Mouse (Mus musculus): ENCODE results near the gene Tmem240. TPM values are rescaled to one million over a fixed set of nuclear protein-coding genes. Genes with fewer than 3 reads are reported as not detected.

Tmem240 gene
- polyA plus RNA-seq, 1 experiment from 2014 or later = 0.84 TPM

Other genes starting within 250 kb of the Tmem240 start
- 460 and 467 TPM in 2 replicates for gene Gnb1, start 243.4 kb upstream of the Tmem240 start, polyA plus RNA-seq (2015; fragmentation: Nextera tagmentation; extraction: Ambion mirVana)
- 91.6 and 93.4 TPM in 2 replicates for gene Nadk, start 172.4 kb upstream of the Tmem240 start, polyA plus RNA-seq (2015; fragmentation: Nextera tagmentation; extraction: Ambion mirVana)
- gene Slc35e2, start 133.4 kb upstream of the Tmem240 start, polyA plus RNA-seq (2015; fragmentation: Nextera tagmentation; extraction: Ambion mirVana) = 7.0 and 7.2 TPM in 2 replicates
- 50.2 and 53.9 TPM in 2 replicates for gene Cdk11b, start 109.9 kb upstream of the Tmem240 start, polyA plus RNA-seq (2015; fragmentation: Nextera tagmentation; extraction: Ambion mirVana)
- not detected in 2 replicates for gene Gm10563, start 89.4 kb upstream of the Tmem240 start, polyA plus RNA-seq (2015; fragmentation: Nextera tagmentation; extraction: Ambion mirVana)
- 36.8 and 38.0 TPM in 2 replicates for gene Mmp23, start 81.4 kb upstream of the Tmem240 start, polyA plus RNA-seq (2015; fragmentation: Nextera tagmentation; extraction: Ambion mirVana)
- gene Mib2, start 65.6 kb upstream of the Tmem240 start, polyA plus RNA-seq (2015; fragmentation: Nextera tagmentation; extraction: Ambion mirVana) = 17.8 and 22.6 TPM in 2 replicates
- 6.1 and 7.6 TPM in 2 replicates for gene Fndc10, start 40.5 kb upstream of the Tmem240 start, polyA plus RNA-seq (2015; fragmentation: Nextera tagmentation; extraction: Ambion mirVana)
- gene Ssu72, start 30.0 kb upstream of the Tmem240 start, polyA plus RNA-seq (2015; fragmentation: Nextera tagmentation; extraction: Ambion mirVana) = 150 and 153 TPM in 2 replicates
- gene Atad3a, start 26.3 kb downstream of the Tmem240 start, polyA plus RNA-seq (2015; fragmentation: Nextera tagmentation; extraction: Ambion mirVana) = 135 and 156 TPM in 2 replicates
- gene Vwa1, start 39.9 kb downstream of the Tmem240 start, polyA plus RNA-seq (2015; fragmentation: Nextera tagmentation; extraction: Ambion mirVana) = 16.7 TPM in 2 replicates
- 1.00 and 1.1 TPM in 2 replicates for gene Tmem88b, start 51.1 kb downstream of the Tmem240 start, polyA plus RNA-seq (2015; fragmentation: Nextera tagmentation; extraction: Ambion mirVana)
- not detected in 2 replicates for gene Ankrd65, start 55.6 kb downstream of the Tmem240 start, polyA plus RNA-seq (2015; fragmentation: Nextera tagmentation; extraction: Ambion mirVana)
- 225 and 226 TPM in 2 replicates for gene Mrpl20, start 68.1 kb downstream of the Tmem240 start, polyA plus RNA-seq (2015; fragmentation: Nextera tagmentation; extraction: Ambion mirVana)
- 132 and 138 TPM in 2 replicates for gene Ccnl2, start 77.7 kb downstream of the Tmem240 start, polyA plus RNA-seq (2015; fragmentation: Nextera tagmentation; extraction: Ambion mirVana)
- gene Aurkaip1, start 96.5 kb downstream of the Tmem240 start, polyA plus RNA-seq (2015; fragmentation: Nextera tagmentation; extraction: Ambion mirVana) = 169 and 171 TPM in 2 replicates
- 76.9 and 81.3 TPM in 2 replicates for gene Mxra8, start 104.9 kb downstream of the Tmem240 start, polyA plus RNA-seq (2015; fragmentation: Nextera tagmentation; extraction: Ambion mirVana)
- 9.9 and 11.9 TPM in 2 replicates for gene Dvl1, start 112.6 kb downstream of the Tmem240 start, polyA plus RNA-seq (2015; fragmentation: Nextera tagmentation; extraction: Ambion mirVana)
- gene Tas1r3, start 128.6 kb downstream of the Tmem240 start, polyA plus RNA-seq (2015; fragmentation: Nextera tagmentation; extraction: Ambion mirVana) = 0.25 and 0.51 TPM in 2 replicates
- 20.3 and 20.6 TPM in 2 replicates for gene Cptp, start 134.6 kb downstream of the Tmem240 start, polyA plus RNA-seq (2015; fragmentation: Nextera tagmentation; extraction: Ambion mirVana)
- 61.3 and 64.1 TPM in 2 replicates for gene Ints11, start 134.7 kb downstream of the Tmem240 start, polyA plus RNA-seq (2015; fragmentation: Nextera tagmentation; extraction: Ambion mirVana)
- gene Pusl1, start 157.0 kb downstream of the Tmem240 start, polyA plus RNA-seq (2015; fragmentation: Nextera tagmentation; extraction: Ambion mirVana) = 46.6 and 54.0 TPM in 2 replicates
- gene Acap3, start 157.0 kb downstream of the Tmem240 start, polyA plus RNA-seq (2015; fragmentation: Nextera tagmentation; extraction: Ambion mirVana) = 12.2 and 13.7 TPM in 2 replicates
- 100 and 105 TPM in 2 replicates for gene Ube2j2, start 209.0 kb downstream of the Tmem240 start, polyA plus RNA-seq (2015; fragmentation: Nextera tagmentation; extraction: Ambion mirVana)
- gene C1qtnf12, start 227.5 kb downstream of the Tmem240 start, polyA plus RNA-seq (2015; fragmentation: Nextera tagmentation; extraction: Ambion mirVana) = 60.1 and 60.2 TPM in 2 replicates

Measured in intestine, embryonic 15.5 days (tissue).